Mouse (Mus musculus) gastrocnemius, adult 2 months (tissue): ENCODE results near the gene Hmox2. TPM values are rescaled to one million over a fixed set of nuclear protein-coding genes. Genes with fewer than 3 reads are reported as not detected.

Experiments
- DNase-seq: peaks from one replicate; pipeline ENCODE4 v3.0.0; 2022
- H3K27ac ChIP-seq: fragments of 200-600 bp; 2 replicates; pipeline ENCODE4 v1.8.1; 2022; ENCODE audit warnings: mild to moderate bottlenecking
- H3K4me3 ChIP-seq: fragments of 200-600 bp; 2 replicates; pipeline ENCODE4 v1.8.1; 2022; ENCODE audit warnings: mild to moderate bottlenecking, moderate library complexity
- CTCF ChIP-seq: fragments of 200-600 bp; IDR thresholded peaks from 2 replicates; pipeline ENCODE4 v1.8.1; 2022; ENCODE audit warnings: antibody characterized with exemption, mild to moderate bottlenecking, moderate library complexity
- intact Hi-C: fragments of 180-260 bp; cut with DNase I; formaldehyde crosslinking; loops from one replicate; pipeline ENCODE4 v1.15.1; 2025
- total RNA-seq, 2 experiments: library from RNA; stranded (reverse); gene quantifications; 2 replicates each; pipeline ENCODE4 v1.2.3; 2021

Hmox2 gene
- total RNA-seq, 2 experiments from 2014 or later, result 35.4 to 43.6 TPM

DNA sequence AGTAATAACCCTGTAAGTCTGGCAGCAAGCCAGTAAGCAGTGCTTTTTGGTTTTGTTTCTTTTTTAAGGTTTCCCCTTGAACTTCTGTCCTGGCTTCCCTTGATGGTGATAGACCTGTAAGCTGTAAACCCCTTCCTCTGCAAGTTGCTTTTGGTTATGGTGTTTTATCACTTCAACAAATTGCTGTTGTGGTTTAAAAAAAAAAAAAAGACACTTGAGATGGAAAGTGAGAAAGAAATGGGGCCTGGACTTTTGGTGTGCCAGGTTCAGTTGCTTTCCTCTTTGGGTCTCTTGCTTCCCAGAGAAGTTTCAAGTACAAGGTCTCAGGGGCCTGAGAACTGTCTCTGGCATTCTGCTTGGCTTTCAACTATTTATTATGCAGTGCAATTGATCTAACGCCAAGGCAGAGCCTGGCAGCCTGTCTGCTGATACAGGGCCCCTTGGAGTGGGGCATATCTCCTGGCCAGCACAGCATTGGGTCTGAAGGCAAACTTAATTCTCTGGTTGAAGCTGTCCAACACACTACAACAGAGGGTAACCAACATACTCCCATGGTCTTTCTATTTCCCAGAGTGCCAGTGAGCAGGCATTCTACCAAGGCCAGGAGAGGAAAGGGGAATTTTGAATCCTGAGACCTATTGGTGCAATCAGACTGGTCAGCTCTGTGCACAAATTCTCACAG is 47.3 kb downstream of the Hmox2 start:
- Histone ChIP-seq H3K27ac (peak overlapping the region; percentile 77), H3K4me3 (no peak overlapping the region)
- intact Hi-C loops, result no loop called here
- TF ChIP-seq CTCF, result no peak
- peak; percentile 67 for DNase-seq

DNA sequence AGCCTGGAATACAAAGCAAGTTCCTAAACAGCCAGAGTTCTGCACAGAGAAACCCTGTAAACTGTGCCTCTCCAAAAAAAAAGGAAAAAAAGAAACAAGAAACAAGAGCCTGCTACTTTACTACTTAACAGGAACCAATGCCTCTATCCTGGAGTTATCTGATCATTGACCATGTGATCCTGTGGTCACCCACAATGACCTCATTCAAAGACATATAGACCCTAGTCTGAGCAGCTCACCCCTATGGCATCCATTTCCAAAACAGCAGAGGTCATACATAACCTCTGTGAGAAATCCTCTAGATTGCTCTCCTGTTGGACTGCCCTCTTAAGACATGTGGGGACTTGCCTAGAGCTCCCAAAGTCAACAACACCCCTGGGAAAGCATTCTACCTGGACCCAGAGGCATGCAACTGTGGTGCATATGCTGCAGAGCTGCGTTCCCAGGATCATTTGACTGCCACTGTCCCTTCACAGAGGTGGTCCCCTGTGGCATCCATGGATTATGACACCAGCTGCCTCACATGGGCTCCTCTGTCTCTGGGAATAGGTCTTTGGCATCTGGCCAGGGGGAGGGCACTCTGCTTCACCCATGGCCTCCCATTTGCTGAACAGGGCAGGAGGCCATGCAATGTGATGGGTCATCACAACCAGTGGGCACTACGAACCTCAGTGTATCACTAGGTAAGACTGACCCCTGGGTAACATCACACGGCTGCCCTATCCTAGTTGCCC is 51.2 kb downstream of the Hmox2 start:
- intact Hi-C loops, result no loop called here
- TF ChIP-seq CTCF, result no peak
- Histone ChIP-seq H3K27ac (peak overlapping the region; percentile 13; the same call in 1 of the 2 replicates), H3K4me3 (no peak overlapping the region)
- peak; percentile 33 for DNase-seq

DNA sequence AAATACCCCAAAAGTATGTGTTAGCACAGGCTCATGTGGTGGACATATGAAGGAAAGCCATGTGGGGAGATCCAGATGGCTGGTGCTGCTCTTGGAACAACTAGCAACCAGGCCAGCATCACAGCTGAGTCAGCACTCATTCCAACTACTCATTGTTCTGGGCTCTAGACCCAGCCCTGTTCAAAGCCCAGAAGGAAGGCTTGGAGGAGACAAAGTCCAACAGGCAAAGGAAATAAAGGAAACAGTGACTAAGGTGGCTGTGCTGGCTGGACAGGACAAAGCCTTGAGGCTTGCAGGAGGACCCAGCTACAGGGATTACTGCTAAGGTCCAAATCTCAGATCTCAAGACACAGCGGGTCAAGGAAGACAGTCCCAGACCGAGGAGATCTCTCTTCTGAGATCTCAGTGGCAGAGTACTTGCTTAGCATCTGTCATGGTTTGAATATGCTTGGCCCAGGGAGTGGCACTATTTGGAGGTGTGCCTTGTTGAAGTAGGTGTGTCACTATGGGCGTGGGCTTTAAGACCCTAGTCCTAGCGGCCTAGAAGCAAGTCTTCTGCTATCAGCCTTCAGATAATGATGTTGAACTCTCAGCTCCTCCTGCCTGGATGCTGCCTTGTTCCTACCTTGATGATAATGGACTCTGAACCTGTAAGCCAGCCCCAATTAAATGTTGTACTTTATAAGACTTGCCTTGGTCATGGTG is 51.9 kb downstream of the Hmox2 start:
- no peak overlapping the region for H3K4me3 ChIP-seq
- intact Hi-C loops, result no loop called here
- DNase-seq, result no peak
- no peak overlapping the region for H3K27ac ChIP-seq
- no peak for TF ChIP-seq CTCF

DNA sequence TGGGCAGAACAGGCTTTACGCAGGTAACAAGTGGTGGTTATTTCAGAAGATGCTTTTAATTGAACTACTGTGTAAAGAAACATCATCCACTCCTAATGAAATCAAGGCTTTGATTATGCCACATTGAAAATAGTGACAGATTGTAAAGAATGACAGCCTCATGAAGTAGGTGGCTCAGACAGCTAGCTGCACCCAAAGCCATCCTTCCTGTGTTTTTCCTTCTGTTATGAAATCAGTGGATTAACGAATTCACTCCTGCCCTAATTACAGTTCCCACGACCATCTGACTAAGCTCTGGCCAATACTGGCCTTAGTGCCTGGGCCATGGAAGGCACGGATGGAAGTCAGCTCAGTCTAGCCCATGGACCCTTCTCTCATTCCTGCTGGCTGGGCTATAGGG is 52.8 kb downstream of the Hmox2 start:
- intact Hi-C loops, result no loop called here

DNA sequence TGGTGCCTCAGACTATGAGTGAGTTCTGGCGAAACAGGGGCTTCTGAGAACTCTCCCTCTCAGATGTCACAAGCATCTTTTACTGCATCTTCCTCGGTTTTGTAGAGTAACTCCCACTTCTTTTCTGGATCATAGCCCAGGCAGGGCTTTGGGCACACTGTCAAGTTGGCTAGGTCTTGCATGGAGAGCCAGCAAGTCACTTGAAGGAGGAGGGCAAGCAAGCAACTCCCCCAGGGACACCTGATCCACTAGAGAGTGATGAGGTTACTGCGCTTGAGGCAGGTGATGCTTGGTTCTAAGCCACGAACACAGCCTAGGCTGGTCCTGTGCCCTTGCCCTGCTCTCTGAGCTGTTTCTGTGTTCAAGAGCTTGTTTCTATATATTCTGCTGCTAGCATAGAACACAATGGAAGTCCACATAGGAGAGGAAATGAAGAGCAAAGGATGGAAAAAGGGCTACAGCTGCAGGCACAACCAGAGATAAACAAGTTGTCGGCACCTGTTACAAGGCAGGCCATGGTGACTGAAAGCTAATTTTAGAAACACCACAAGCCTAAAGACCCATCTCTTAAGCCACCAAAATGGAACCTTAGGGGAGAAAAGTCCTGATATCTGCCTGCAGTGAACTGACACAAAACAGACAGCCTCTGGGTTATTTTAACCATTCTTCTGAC is 55.5 kb downstream of the Hmox2 start:
- TF ChIP-seq CTCF, result no peak
- Histone ChIP-seq H3K27ac (peak overlapping the region; percentile 90), H3K4me3 (peak overlapping the region; percentile 3; the same call in 1 of the 2 replicates)
- intact Hi-C loops, result loop anchor here (2.0 kb wide), 1 partner anchor 15 kb away; no protein-coding TSS in a partner anchor
- DNase-seq, result peak; percentile 88

More for the DNA sequence above, 52.8 kb downstream of the Hmox2 start:
- no peak overlapping the region for H3K27ac ChIP-seq
- no peak for TF ChIP-seq CTCF
- H3K4me3 ChIP-seq, result no peak overlapping the region
- no peak for DNase-seq

DNA sequence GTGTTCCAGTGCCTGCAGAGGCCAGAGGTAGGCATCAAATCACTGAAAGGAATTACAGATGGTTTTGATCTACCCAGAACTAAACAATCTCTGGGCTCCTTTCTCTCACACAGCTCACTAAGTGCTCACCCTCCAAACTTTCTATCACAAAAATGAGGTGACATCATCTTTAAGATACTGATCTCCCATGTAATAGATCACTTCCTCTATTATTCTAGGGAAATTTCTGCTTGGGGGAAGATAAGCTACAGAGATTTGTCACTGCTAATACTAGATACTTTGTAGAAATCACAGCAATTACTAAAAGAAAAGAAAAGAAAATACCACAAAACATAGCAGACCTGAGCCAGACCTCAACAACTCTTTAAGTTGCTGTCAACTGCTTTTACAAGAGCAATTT is 56.4 kb downstream of the Hmox2 start:
- TF ChIP-seq CTCF, result no peak
- intact Hi-C loops, result no loop called here

DNA sequence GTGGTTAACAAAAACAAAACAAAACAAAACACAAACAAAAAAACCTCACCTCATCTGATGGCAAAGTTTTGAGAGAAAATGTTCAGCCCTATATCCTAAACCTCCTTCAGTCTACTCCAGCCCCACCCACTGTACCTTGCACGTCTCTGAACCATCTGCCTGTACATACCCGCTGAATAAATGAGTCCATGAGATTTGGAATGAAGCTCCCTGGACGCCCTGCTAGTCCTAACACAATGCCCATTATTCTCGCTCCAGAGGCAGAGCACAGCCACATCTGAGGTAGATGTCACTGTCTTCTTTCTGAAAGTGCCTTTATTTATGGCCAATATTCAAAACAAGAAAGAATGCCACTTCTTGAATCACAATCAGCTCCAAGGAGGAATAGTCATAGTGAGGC is 59.5 kb downstream of the Hmox2 start:
- peak overlapping the region; percentile 61 for H3K27ac ChIP-seq
- no peak for TF ChIP-seq CTCF
- intact Hi-C loops, result no loop called here
- DNase-seq, result no peak
- H3K4me3 ChIP-seq, result no peak overlapping the region

More for the DNA sequence above, 56.4 kb downstream of the Hmox2 start:
- no peak overlapping the region for H3K4me3 ChIP-seq
- H3K27ac ChIP-seq, result peak overlapping the region; percentile 90
- DNase-seq, result no peak

DNA sequence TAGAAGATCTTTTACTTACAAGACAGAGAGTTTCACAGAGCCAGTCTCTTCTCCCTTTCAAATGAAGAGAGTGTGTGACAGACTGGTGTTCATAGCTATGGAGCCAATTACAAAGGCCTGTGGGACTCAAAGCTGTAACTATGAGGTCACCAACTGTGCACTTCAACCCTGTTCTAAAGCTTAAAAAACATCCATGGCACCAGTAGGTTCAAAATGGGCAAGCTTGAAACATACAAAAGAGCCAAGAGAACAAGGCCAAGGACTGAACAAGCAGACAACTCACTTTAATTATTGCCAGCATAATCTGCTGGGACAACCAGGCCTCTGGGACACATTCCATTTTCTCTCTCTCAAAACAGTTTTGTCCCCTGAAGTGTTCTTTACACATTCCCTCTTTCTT is 62.0 kb downstream of the Hmox2 start:
- TF ChIP-seq CTCF, result no peak
- intact Hi-C loops, result no loop called here
- peak overlapping the region; percentile 99; the same call in 1 of the 2 replicates for H3K27ac ChIP-seq
- peak overlapping the region; percentile 80 for H3K4me3 ChIP-seq
- DNase-seq, result no peak

DNA sequence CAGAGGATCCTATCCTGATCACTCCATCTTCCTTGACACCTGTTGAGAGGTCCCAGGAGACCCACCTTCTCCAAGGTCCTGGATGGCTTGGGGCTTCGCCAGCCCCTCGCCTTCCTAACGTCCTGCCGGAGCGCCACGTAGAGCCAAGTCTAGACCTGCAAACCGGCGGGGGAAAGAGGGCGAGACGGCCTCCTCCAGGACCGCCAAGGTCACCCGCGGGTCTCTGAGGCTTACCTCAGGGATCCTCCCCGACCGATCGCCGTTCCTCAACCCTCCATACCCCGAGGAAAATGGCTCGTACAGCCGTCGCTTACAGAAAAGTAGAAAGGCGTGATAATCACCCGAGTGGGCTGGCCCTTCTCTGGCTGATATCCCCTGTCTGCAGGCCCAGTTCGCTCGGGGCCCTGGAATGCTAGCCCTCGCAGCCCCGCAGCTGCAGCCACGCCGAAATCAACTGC is 63.2 kb downstream of the Hmox2 start:
- no peak for TF ChIP-seq CTCF
- H3K27ac ChIP-seq, result peak overlapping the region; percentile 99
- H3K4me3 ChIP-seq, result peak overlapping the region; percentile 80
- peak; percentile 54 for DNase-seq
- intact Hi-C loops, result no loop called here

DNA sequence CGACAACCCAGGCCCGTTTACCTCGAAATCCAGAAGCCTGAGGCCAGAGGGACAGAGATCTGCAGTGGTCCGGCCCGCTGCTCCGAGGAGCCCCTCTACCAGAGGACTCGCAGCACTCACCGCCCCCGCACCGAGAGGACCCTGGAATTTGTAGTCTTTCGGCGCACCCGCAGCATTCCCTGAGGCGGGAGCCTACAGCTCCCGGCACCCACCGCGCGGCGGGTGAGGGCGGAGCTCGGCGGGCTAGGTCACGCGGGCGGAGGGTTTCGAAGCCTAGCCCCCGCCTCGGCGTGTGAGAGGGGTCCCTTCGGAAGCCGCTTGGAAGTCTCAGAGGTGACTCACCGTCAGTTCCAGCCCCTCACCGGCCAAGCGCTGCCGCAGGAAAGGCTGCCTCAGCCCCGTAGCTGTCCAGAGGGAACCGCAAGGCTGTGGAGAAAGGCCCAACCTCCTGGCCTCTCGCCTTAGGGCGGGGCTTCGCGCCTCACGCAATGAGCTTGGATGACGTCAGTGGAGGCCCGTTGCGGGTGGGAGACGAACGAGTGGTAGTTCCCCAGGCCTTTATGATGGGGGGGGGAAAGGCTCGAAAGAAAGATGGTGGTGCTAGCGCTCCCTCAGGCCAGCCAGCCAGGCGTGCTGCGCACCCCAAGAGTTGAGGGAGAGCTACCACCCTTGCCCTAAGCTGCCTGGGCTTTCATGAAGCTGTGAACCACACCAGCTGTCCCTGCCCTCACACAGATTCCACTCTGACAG is 63.8 kb downstream of the Hmox2 start, which contains the start of gene Cdip1:
Gene Cdip1 (minus strand): TSS at position 483 of the 750 bp plus-strand sequence.
- Histone ChIP-seq H3K4me3 (peak within 1 kb of the TSS; percentile 80), H3K27ac (peak within 1 kb of the TSS; percentile 99)
- no peak for TF ChIP-seq CTCF
- DNase-seq, result peak; percentile 96
- intact Hi-C loops, result loop anchor here (1.0 to 5.0 kb wide), 3 partner anchors 29 to 158 kb away; no protein-coding TSS in a partner anchor

DNA sequence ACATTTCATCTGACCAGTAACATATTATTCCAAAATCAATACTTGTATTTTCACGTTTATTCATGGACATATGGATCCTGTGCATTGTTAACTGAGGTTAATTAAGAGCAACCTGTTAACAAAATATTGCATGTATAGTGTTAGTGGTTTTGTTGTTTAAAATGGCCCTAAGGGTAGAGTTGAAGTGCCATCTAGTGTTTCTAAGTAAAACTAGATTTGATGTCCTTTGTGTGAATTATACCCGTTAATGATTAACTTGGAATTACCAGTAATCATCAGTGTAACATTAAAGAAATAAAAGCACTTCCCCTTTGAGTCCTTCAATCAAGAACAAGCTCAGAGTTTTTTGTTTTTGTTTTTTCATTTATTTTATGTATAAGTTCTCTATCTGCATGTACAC is 65.2 kb downstream of the Hmox2 start:
- peak; percentile 65 for TF ChIP-seq CTCF
- Histone ChIP-seq H3K27ac (no peak overlapping the region), H3K4me3 (no peak overlapping the region)
- intact Hi-C loops, result loop anchor here (2.0 to 5.0 kb wide), 2 partner anchors 31 to 159 kb away; no protein-coding TSS in a partner anchor
- DNase-seq, result no peak
